Mouse (Mus musculus): ENCODE results near the gene Acsbg1. TPM values are rescaled to one million over a fixed set of nuclear protein-coding genes. Genes with fewer than 3 reads are reported as not detected.

The Acsbg1 gene
- polyA plus RNA-seq, 1 experiment from 2014 or later: 0.36 TPM

GRCm38 (mm10) chr9:54642556-54642955, 19.1 kb downstream of the Acsbg1 start:
- Histone ChIP-seq H3K27ac (ENCODE audit: low read depth, low read length) (no peak overlapping the region), H3K4me1 (ENCODE audit: control insufficient read depth, insufficient read depth, low read length) (no peaks in the 10 kb centered on the region), H3K27me3 (ENCODE audit: control insufficient read depth, insufficient read depth, low read length) (no peaks in the 10 kb centered on the region), H3K9ac (ENCODE audit: low read depth, low read length) (no peak overlapping the region), H3K9me3 (replicated peaks; ENCODE audit: control insufficient read depth, low read length) (no peaks in the 10 kb centered on the region), H3K4me2 (no peak overlapping the region), H3K36me3 (ENCODE audit: control insufficient read depth, insufficient read depth, low read length) (no peaks in the 10 kb centered on the region), H3K4me3 (ENCODE audit: low read depth, low read length) (no peak overlapping the region)
- no peak for ATAC-seq (replicated peaks; ENCODE audit: insufficient number of reproducible peaks, low FRiP score, low TSS enrichment)
- 68% methylated on average over 4 of the region's 4 CpGs for WGBS (ENCODE audit: insufficient replicate concordance)

GRCm38 (mm10) chr9:54642149-54642548, 19.5 kb downstream of the Acsbg1 start:
- Histone ChIP-seq H3K9ac (ENCODE audit: low read depth, low read length) (no peak overlapping the region), H3K9me3 (replicated peaks; ENCODE audit: control insufficient read depth, low read length) (no peaks in the 10 kb centered on the region), H3K36me3 (ENCODE audit: control insufficient read depth, insufficient read depth, low read length) (no peaks in the 10 kb centered on the region), H3K4me2 (no peak overlapping the region), H3K4me1 (ENCODE audit: control insufficient read depth, insufficient read depth, low read length) (no peaks in the 10 kb centered on the region), H3K27me3 (ENCODE audit: control insufficient read depth, insufficient read depth, low read length) (no peaks in the 10 kb centered on the region), H3K27ac (ENCODE audit: low read depth, low read length) (no peak overlapping the region), H3K4me3 (ENCODE audit: low read depth, low read length) (no peak overlapping the region)
- WGBS (ENCODE audit: insufficient replicate concordance): 58% methylated on average over 2 of the region's 2 CpGs
- no peak for ATAC-seq (replicated peaks; ENCODE audit: insufficient number of reproducible peaks, low FRiP score, low TSS enrichment)

- no peaks in the 10 kb centered on the region for H3K4me1 ChIP-seq (ENCODE audit: control insufficient read depth, insufficient read depth, low read length)
- no peaks in the 10 kb centered on the region for H3K9me3 ChIP-seq (replicated peaks; ENCODE audit: control insufficient read depth, low read length)
- no peak overlapping the region for H3K4me2 ChIP-seq
- no peak overlapping the region for H3K27ac ChIP-seq (ENCODE audit: low read depth, low read length)
- no peak overlapping the region for H3K4me3 ChIP-seq (ENCODE audit: low read depth, low read length)
- H3K9ac ChIP-seq (ENCODE audit: low read depth, low read length): no peak overlapping the region
- H3K36me3 ChIP-seq (ENCODE audit: control insufficient read depth, insufficient read depth, low read length): no peaks in the 10 kb centered on the region
- H3K27me3 ChIP-seq (ENCODE audit: control insufficient read depth, insufficient read depth, low read length): no peaks in the 10 kb centered on the region
- ATAC-seq (replicated peaks; ENCODE audit: insufficient number of reproducible peaks, low FRiP score, low TSS enrichment): no peak
- WGBS (ENCODE audit: insufficient replicate concordance): 76% methylated on average over 3 of the region's 3 CpGs
These were observed 20.1 kb downstream of the Acsbg1 start for GRCm38 (mm10) chr9:54641548-54641947.

- H3K9me3 ChIP-seq (replicated peaks; ENCODE audit: control insufficient read depth, low read length): no peaks in the 10 kb centered on the region
- ATAC-seq (replicated peaks; ENCODE audit: insufficient number of reproducible peaks, low FRiP score, low TSS enrichment): no peak
- H3K4me1 ChIP-seq (ENCODE audit: control insufficient read depth, insufficient read depth, low read length): no peaks in the 10 kb centered on the region
- H3K9ac ChIP-seq (ENCODE audit: low read depth, low read length): no peak overlapping the region
- 41% methylated on average over 2 of the region's 2 CpGs for WGBS (ENCODE audit: insufficient replicate concordance)
- no peaks in the 10 kb centered on the region for H3K36me3 ChIP-seq (ENCODE audit: control insufficient read depth, insufficient read depth, low read length)
- H3K4me2 ChIP-seq: no peak overlapping the region
- H3K27ac ChIP-seq (ENCODE audit: low read depth, low read length): no peak overlapping the region
- H3K4me3 ChIP-seq (ENCODE audit: low read depth, low read length): no peak overlapping the region
- H3K27me3 ChIP-seq (ENCODE audit: control insufficient read depth, insufficient read depth, low read length): no peaks in the 10 kb centered on the region
These were observed 22.5 kb downstream of the Acsbg1 start for GRCm38 (mm10) chr9:54639192-54639591.

GRCm38 (mm10) chr9:54637510-54638314, 24.0 kb downstream of the Acsbg1 start:
- Histone ChIP-seq H3K4me3 (ENCODE audit: low read depth, low read length) (no peak overlapping the region), H3K4me2 (no peak overlapping the region), H3K4me1 (ENCODE audit: control insufficient read depth, insufficient read depth, low read length) (no peaks in the 10 kb centered on the region), H3K27me3 (ENCODE audit: control insufficient read depth, insufficient read depth, low read length) (no peaks in the 10 kb centered on the region), H3K9ac (ENCODE audit: low read depth, low read length) (no peak overlapping the region), H3K27ac (ENCODE audit: low read depth, low read length) (no peak overlapping the region), H3K9me3 (replicated peaks; ENCODE audit: control insufficient read depth, low read length) (no peaks in the 10 kb centered on the region), H3K36me3 (ENCODE audit: control insufficient read depth, insufficient read depth, low read length) (no peaks in the 10 kb centered on the region)
- 52% methylated on average over 5 of the region's 5 CpGs for WGBS (ENCODE audit: insufficient replicate concordance)
- no peak for ATAC-seq (replicated peaks; ENCODE audit: insufficient number of reproducible peaks, low FRiP score, low TSS enrichment)

GRCm38 (mm10) chr9:54633401-54633800, 28.3 kb downstream of the Acsbg1 start:
- no peaks in the 10 kb centered on the region for H3K36me3 ChIP-seq (ENCODE audit: control insufficient read depth, insufficient read depth, low read length)
- no peak for ATAC-seq (replicated peaks; ENCODE audit: insufficient number of reproducible peaks, low FRiP score, low TSS enrichment)
- peak overlapping the region; percentile 23 for H3K4me2 ChIP-seq
- 76% methylated on average over 2 of the region's 2 CpGs for WGBS (ENCODE audit: insufficient replicate concordance)
- no peaks in the 10 kb centered on the region for H3K9me3 ChIP-seq (replicated peaks; ENCODE audit: control insufficient read depth, low read length)
- H3K27me3 ChIP-seq (ENCODE audit: control insufficient read depth, insufficient read depth, low read length): no peaks in the 10 kb centered on the region
- H3K9ac ChIP-seq (ENCODE audit: low read depth, low read length): no peak overlapping the region
- H3K4me1 ChIP-seq (ENCODE audit: control insufficient read depth, insufficient read depth, low read length): no peaks in the 10 kb centered on the region
- H3K27ac ChIP-seq (ENCODE audit: low read depth, low read length): no peak overlapping the region
- H3K4me3 ChIP-seq (ENCODE audit: low read depth, low read length): no peak overlapping the region

- Histone ChIP-seq H3K36me3 (ENCODE audit: control insufficient read depth, insufficient read depth, low read length) (no peaks in the 10 kb centered on the region), H3K27me3 (ENCODE audit: control insufficient read depth, insufficient read depth, low read length) (no peaks in the 10 kb centered on the region), H3K9ac (ENCODE audit: low read depth, low read length) (no peak overlapping the region), H3K4me2 (no peak overlapping the region), H3K9me3 (replicated peaks; ENCODE audit: control insufficient read depth, low read length) (no peaks in the 10 kb centered on the region), H3K4me3 (ENCODE audit: low read depth, low read length) (no peak overlapping the region), H3K27ac (ENCODE audit: low read depth, low read length) (no peak overlapping the region), H3K4me1 (ENCODE audit: control insufficient read depth, insufficient read depth, low read length) (no peaks in the 10 kb centered on the region)
- ATAC-seq (replicated peaks; ENCODE audit: insufficient number of reproducible peaks, low FRiP score, low TSS enrichment): no peak
These were observed 30.8 kb downstream of the Acsbg1 start for GRCm38 (mm10) chr9:54630905-54631304.

- no peaks in the 10 kb centered on the region for H3K36me3 ChIP-seq (ENCODE audit: control insufficient read depth, insufficient read depth, low read length)
- no peak overlapping the region for H3K4me3 ChIP-seq (ENCODE audit: low read depth, low read length)
- H3K4me1 ChIP-seq (ENCODE audit: control insufficient read depth, insufficient read depth, low read length): no peaks in the 10 kb centered on the region
- no peak overlapping the region for H3K27ac ChIP-seq (ENCODE audit: low read depth, low read length)
- H3K4me2 ChIP-seq: no peak overlapping the region
- ATAC-seq (replicated peaks; ENCODE audit: insufficient number of reproducible peaks, low FRiP score, low TSS enrichment): no peak
- 63% methylated on average over 5 of the region's 5 CpGs for WGBS (ENCODE audit: insufficient replicate concordance)
- no peaks in the 10 kb centered on the region for H3K9me3 ChIP-seq (replicated peaks; ENCODE audit: control insufficient read depth, low read length)
- no peaks in the 10 kb centered on the region for H3K27me3 ChIP-seq (ENCODE audit: control insufficient read depth, insufficient read depth, low read length)
- no peak overlapping the region for H3K9ac ChIP-seq (ENCODE audit: low read depth, low read length)
These were observed 31.9 kb downstream of the Acsbg1 start for GRCm38 (mm10) chr9:54629613-54630261.

- no peak for ATAC-seq (replicated peaks; ENCODE audit: insufficient number of reproducible peaks, low FRiP score, low TSS enrichment)
- H3K4me1 ChIP-seq (ENCODE audit: control insufficient read depth, insufficient read depth, low read length): no peaks in the 10 kb centered on the region
- H3K9ac ChIP-seq (ENCODE audit: low read depth, low read length): no peak overlapping the region
- WGBS (ENCODE audit: insufficient replicate concordance): 82% methylated on average over 4 of the region's 4 CpGs
- no peak overlapping the region for H3K4me3 ChIP-seq (ENCODE audit: low read depth, low read length)
- H3K27me3 ChIP-seq (ENCODE audit: control insufficient read depth, insufficient read depth, low read length): no peaks in the 10 kb centered on the region
- no peak overlapping the region for H3K4me2 ChIP-seq
- no peaks in the 10 kb centered on the region for H3K36me3 ChIP-seq (ENCODE audit: control insufficient read depth, insufficient read depth, low read length)
- no peak overlapping the region for H3K27ac ChIP-seq (ENCODE audit: low read depth, low read length)
- no peaks in the 10 kb centered on the region for H3K9me3 ChIP-seq (replicated peaks; ENCODE audit: control insufficient read depth, low read length)
These were observed 32.9 kb downstream of the Acsbg1 start for GRCm38 (mm10) chr9:54628752-54629151.

Data from heart, embryonic 11.5 days (tissue).